Mouse (Mus musculus) spleen, postnatal 10 days (tissue): ENCODE results near the gene Pptc7.

Experiments used
- DNase-seq, 2 experiments: peaks; one replicate each; pipeline ENCODE4 v3.0.0; 2021 to 2022; ENCODE audit warnings: low spot score in 2 of 2

Pptc7 gene

GRCm38 (mm10) chr5:122267136-122267535, 17.0 kb upstream of the Pptc7 start:
- DNase-seq: no peak

- DNase-seq: peak; percentile 73 to 88
Observed at GRCm38 (mm10) chr5:122267899-122268298, 16.3 kb upstream of the Pptc7 start.

- DNase-seq: no peak
Observed at GRCm38 (mm10) chr5:122268858-122269604, 15.1 kb upstream of the Pptc7 start.

GRCm38 (mm10) chr5:122272821-122273220, 11.3 kb upstream of the Pptc7 start:
- no peak for DNase-seq

GRCm38 (mm10) chr5:122274785-122275184, 9.4 kb upstream of the Pptc7 start:
- peak in 1 of 2 experiments; percentile 82 for DNase-seq

- DNase-seq: no peak
Observed at GRCm38 (mm10) chr5:122278946-122279345, 5.2 kb upstream of the Pptc7 start.

GRCm38 (mm10) chr5:122279799-122280421, 4.3 kb upstream of the Pptc7 start:
- DNase-seq: no peak

- DNase-seq: no peak
Observed at GRCm38 (mm10) chr5:122280422-122280826, 3.7 kb upstream of the Pptc7 start.

GRCm38 (mm10) chr5:122280827-122281462, 3.2 kb upstream of the Pptc7 start:
- DNase-seq: no peak

GRCm38 (mm10) chr5:122283828-122284182, 360 bp upstream of the Pptc7 start:
- no peak for DNase-seq

- DNase-seq: peak in 1 of 2 experiments; percentile 62
Observed at GRCm38 (mm10) chr5:122285029-122285766, 1.0 kb downstream of the Pptc7 start.

GRCm38 (mm10) chr5:122285767-122286150, 1.6 kb downstream of the Pptc7 start:
- no peak for DNase-seq

- no peak for DNase-seq
Observed at GRCm38 (mm10) chr5:122286191-122286590, 2.0 kb downstream of the Pptc7 start.

- DNase-seq: no peak
Observed at GRCm38 (mm10) chr5:122287026-122287425, 2.9 kb downstream of the Pptc7 start.

GRCm38 (mm10) chr5:122288147-122288811, 4.1 kb downstream of the Pptc7 start:
- no peak for DNase-seq

- peak in 1 of 2 experiments; percentile 48 for DNase-seq
Observed at GRCm38 (mm10) chr5:122291149-122291548, 7.0 kb downstream of the Pptc7 start.

GRCm38 (mm10) chr5:122291553-122292339, 7.6 kb downstream of the Pptc7 start:
- no peak for DNase-seq

GRCm38 (mm10) chr5:122293131-122293530, 9.0 kb downstream of the Pptc7 start:
- no peak for DNase-seq

- DNase-seq: no peak
Observed at GRCm38 (mm10) chr5:122294219-122294735, 10.1 kb downstream of the Pptc7 start.

GRCm38 (mm10) chr5:122295113-122295935, 11.2 kb downstream of the Pptc7 start:
- DNase-seq: no peak
